Mouse (Mus musculus) forebrain, embryonic 11.5 days (tissue): ENCODE measurements around the gene Pitpnb. TPM values are rescaled to one million over a fixed set of nuclear protein-coding genes. Genes with fewer than 3 reads are reported as not detected.
A peak's percentile ranks its signal among the peaks of the same experiment; 100 is the strongest.

Experiments used
- ATAC-seq: fragments of 200-750 bp; cut with Nextera tagmentation; replicated peaks from 2 replicates; pipeline ENCODE4 v1.8.0; 2017; ENCODE audit warnings: moderate TSS enrichment; ENCODE audit not compliant: low FRiP score
- DNase-seq: peaks from one replicate; pipeline ENCODE4 v3.0.0-alpha.2; 2017; ENCODE audit warnings: low spot score
- H3K27ac ChIP-seq: fragments of 300-500 bp; sonication (generic); 2 replicates; pipeline ENCODE4 v1.5.1; 2014; ENCODE audit warnings: low read depth, low read length
- H3K27me3 ChIP-seq: fragments of 300-500 bp; sonication (generic); 2 replicates; pipeline ENCODE4 v1.6.1; 2014; ENCODE audit warnings: mild to moderate bottlenecking, low read length, mixed read lengths; ENCODE audit not compliant: control insufficient read depth, insufficient read depth
- H3K36me3 ChIP-seq: fragments of 300-500 bp; sonication (generic); 2 replicates; pipeline ENCODE4 v1.6.1; 2014; ENCODE audit warnings: mild to moderate bottlenecking, low read length, moderate library complexity, mixed read lengths; ENCODE audit not compliant: control insufficient read depth, insufficient read depth
- H3K4me1 ChIP-seq: fragments of 300-500 bp; sonication (generic); replicated peaks from 2 replicates; pipeline ENCODE4 v1.6.1; 2014; ENCODE audit warnings: low read length, mixed read lengths; ENCODE audit not compliant: control insufficient read depth, insufficient read depth
- H3K4me2 ChIP-seq: fragments of 300-500 bp; sonication (generic); 2 replicates; pipeline ENCODE4 v1.6.1; 2014; ENCODE audit warnings: low read depth, mild to moderate bottlenecking, low read length, moderate library complexity, mixed read lengths; ENCODE audit not compliant: severe bottlenecking
- H3K4me3 ChIP-seq: fragments of 300-500 bp; sonication (generic); 2 replicates; pipeline ENCODE4 v1.5.1; 2014; ENCODE audit warnings: low read depth, low read length
- H3K9ac ChIP-seq: fragments of 300-500 bp; sonication (generic); 2 replicates; pipeline ENCODE4 v1.6.1; 2014; ENCODE audit warnings: low read length
- H3K9me3 ChIP-seq: fragments of 300-500 bp; sonication (generic); 2 replicates; pipeline ENCODE4 v1.6.1; 2016; ENCODE audit warnings: low read length, mixed read lengths; ENCODE audit not compliant: control insufficient read depth
- WGBS: fragments of 180-500 bp; shearing (Covaris S2); extraction: QIAGEN DNeasy Blood & Tissue Kit; methylation state at CpG from one replicate; pipeline ENCODE4 v1.1.7; 2014; 5-methylcytosine and 5-hydroxymethylcytosine counted together
- polyA plus RNA-seq: library from polyadenylated mRNA; unstranded; fragments of >200 nt; fragmentation: Nextera tagmentation; extraction: Ambion mirVana; gene quantifications from 2 replicates; pipeline ENCODE4 v1.2.1, GENCODE M21; 2014

The Pitpnb gene
- polyA plus RNA-seq, 1 experiment from 2014 or later: 129 TPM

DNA sequence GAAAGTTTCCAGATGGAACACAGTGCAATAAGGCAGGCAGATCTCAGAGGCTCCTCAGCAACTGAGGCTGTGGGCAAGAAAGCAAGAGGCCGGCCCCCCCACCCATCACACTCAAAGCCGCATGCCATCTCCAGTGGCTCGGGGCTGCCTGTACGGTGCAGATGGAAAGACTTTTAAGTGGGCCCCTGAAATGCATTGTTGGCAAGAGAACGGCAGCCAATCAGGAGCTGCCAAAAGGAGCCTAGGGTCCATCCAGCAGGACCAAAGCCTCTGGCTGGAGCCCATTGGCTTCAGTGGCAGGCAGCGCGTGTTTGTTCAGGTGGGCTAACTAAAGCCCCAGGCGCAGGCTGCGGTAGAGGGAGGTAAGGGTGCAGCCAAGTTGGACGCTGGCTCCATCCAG lies 65.2 kb downstream of the Pitpnb start:
- Histone ChIP-seq H3K4me2 (no peak overlapping the region), H3K4me1 (peaks cover 25% of the 10 kb centered on the region), H3K27me3 (no peaks in the 10 kb centered on the region), H3K9ac (no peak overlapping the region), H3K27ac (no peak overlapping the region), H3K36me3 (no peaks in the 10 kb centered on the region), H3K9me3 (no peaks in the 10 kb centered on the region), H3K4me3 (no peak overlapping the region)
- ATAC-seq (no peak), DNase-seq (no peak)
- 53% methylated on average over 10 of the region's 10 CpGs for WGBS

DNA sequence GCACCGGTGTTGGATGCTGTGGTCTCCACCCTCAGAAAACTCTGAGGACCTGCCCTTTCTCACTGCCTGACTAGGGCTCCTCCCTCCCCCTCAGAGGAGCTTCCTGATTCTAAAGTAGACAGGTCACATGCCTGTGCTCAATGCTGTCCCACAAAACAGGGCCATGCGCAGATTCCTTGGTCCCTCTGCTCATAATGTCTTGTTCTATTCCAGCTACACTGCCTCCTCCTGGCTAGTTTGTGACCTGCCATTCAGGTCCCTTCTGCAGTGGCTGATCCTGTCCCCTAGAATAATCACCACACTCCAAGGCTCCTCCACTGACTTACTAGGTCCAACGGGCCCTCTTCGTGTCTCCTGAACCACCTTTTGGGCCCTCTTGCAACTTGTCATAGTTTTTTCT lies 65.6 kb downstream of the Pitpnb start:
- no peak overlapping the region for H3K27ac ChIP-seq
- no peak for DNase-seq
- H3K9ac ChIP-seq: no peak overlapping the region
- no peaks in the 10 kb centered on the region for H3K9me3 ChIP-seq
- ATAC-seq: no peak
- WGBS: 89% methylated on average over 4 of the region's 4 CpGs
- H3K4me1 ChIP-seq: peaks cover 25% of the 10 kb centered on the region
- H3K27me3 ChIP-seq: no peaks in the 10 kb centered on the region
- no peaks in the 10 kb centered on the region for H3K36me3 ChIP-seq
- H3K4me3 ChIP-seq: no peak overlapping the region
- no peak overlapping the region for H3K4me2 ChIP-seq

DNA sequence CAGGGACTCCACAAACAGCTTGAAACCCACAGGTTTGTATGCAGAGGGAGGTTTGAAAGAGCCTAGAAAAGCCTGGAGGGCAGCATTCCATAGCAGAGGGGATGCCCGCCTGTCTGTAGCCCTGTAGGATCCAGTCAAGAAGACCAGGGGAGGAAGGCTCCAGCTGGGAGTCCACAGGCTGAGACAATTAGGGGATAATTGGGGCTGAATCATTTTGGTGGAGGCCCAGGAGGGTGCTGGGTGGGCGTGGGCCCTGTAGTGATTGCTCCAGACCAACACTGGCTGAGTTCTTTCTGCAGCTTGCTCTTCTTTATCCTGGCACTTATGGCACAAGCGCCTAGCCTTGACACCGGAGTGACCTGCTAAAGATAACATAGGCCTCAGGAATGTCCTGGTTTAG lies 67.9 kb downstream of the Pitpnb start:
- H3K27me3 ChIP-seq: no peaks in the 10 kb centered on the region
- H3K4me3 ChIP-seq: no peak overlapping the region
- no peak overlapping the region for H3K27ac ChIP-seq
- WGBS: 41% methylated on average over 4 of the region's 4 CpGs
- H3K9ac ChIP-seq: no peak overlapping the region; the same call in 1 of the 2 replicates
- ATAC-seq: no peak
- no peaks in the 10 kb centered on the region for H3K36me3 ChIP-seq
- peaks cover 17% of the 10 kb centered on the region for H3K4me1 ChIP-seq
- no peaks in the 10 kb centered on the region for H3K9me3 ChIP-seq
- no peak overlapping the region for H3K4me2 ChIP-seq
- DNase-seq: no peak

DNA sequence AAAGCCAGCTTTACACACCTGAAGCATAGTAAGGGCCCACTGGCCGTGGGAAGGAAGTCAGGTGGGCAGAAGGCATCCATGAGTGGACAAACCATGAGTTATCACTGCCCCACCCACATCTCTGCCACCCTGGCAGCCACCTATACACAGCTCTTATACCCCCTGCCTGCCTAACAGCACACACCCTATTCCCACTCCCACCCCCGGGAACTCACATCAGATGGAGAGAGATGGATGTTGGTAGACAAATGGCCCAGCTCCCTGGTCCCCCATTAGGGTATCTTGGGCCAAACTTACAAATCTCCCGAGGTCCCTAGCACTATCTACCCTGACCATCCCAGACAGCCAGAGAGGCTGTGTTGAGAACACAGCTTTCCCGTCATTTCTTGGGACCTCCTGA lies 68.7 kb downstream of the Pitpnb start:
- no peak overlapping the region for H3K9ac ChIP-seq
- no peaks in the 10 kb centered on the region for H3K9me3 ChIP-seq
- ATAC-seq: no peak
- WGBS: 83% methylated on average over 4 of the region's 4 CpGs
- DNase-seq: no peak
- H3K4me1 ChIP-seq: peaks cover 10% of the 10 kb centered on the region
- no peak overlapping the region for H3K27ac ChIP-seq
- no peak overlapping the region for H3K4me3 ChIP-seq
- no peaks in the 10 kb centered on the region for H3K36me3 ChIP-seq
- no peak overlapping the region for H3K4me2 ChIP-seq
- no peaks in the 10 kb centered on the region for H3K27me3 ChIP-seq

DNA sequence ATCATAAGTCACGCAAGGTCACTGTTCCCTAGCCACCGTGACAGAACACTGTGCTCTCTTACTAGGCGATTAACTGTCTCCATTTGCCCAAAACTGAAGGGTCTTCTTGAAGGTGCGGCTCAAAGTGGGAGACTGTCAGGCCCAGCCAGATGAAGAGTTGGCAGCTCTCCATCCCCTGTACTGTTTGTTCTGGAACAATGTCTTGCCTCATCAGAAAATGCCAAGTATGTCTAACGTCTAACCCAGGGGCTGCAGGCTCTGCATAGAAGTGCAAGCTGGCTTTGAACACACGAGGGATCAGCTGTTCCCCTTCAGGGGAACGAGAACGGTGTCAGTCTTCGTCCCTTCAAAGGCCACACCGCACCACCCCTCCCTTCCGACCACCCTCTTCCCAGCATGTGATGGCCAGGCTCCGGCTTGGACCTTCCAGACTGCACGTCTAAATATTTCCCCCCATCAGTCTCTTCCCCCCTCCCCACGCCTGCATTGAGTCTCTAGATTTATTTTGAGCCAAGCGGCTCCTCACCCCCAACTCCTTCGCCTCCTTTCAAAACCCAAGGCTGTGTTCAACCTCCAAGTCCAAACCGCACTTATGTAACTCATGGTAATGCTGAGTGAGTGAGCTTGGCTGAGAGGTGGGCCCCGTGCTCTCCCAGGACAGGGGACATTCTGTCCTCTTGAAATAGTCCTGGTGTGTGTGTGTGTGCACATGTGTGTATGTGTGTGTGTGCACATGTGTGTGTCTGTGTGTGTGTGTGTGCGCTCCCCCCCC lies 71.5 kb downstream of the Pitpnb start:
- WGBS: 82% methylated on average over 19 of the region's 19 CpGs
- Histone ChIP-seq H3K4me2 (no peak overlapping the region), H3K27me3 (no peaks in the 10 kb centered on the region), H3K9me3 (no peaks in the 10 kb centered on the region), H3K4me3 (no peak overlapping the region), H3K4me1 (no peaks in the 10 kb centered on the region; the same call in 1 of the 2 replicates), H3K27ac (no peak overlapping the region), H3K36me3 (no peaks in the 10 kb centered on the region), H3K9ac (no peak overlapping the region)
- DNase-seq (no peak), ATAC-seq (no peak)

DNA sequence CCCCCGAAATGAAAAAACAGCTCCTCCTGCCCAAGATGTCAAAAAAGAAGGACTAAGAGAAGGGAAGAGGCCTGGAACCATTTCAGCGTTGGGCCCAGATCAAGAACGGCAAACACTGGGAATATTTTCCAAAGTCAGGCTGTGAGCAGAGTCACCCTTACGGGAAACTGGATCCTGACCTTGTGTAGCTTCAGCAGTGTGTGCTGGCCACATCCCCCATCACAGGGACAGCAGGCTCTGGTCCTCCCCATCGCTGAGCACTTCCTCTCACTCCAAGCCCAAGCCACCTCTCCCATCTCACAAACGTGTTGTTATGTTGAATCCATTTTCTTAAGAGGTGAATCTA lies 72.1 kb downstream of the Pitpnb start:
- 94% methylated on average over 6 of the region's 6 CpGs for WGBS
- Histone ChIP-seq H3K9ac (no peak overlapping the region), H3K9me3 (no peaks in the 10 kb centered on the region), H3K4me2 (no peak overlapping the region), H3K27me3 (no peaks in the 10 kb centered on the region), H3K36me3 (no peaks in the 10 kb centered on the region), H3K27ac (no peak overlapping the region), H3K4me1 (no peaks in the 10 kb centered on the region; the same call in 1 of the 2 replicates), H3K4me3 (no peak overlapping the region)
- ATAC-seq (no peak), DNase-seq (no peak)

DNA sequence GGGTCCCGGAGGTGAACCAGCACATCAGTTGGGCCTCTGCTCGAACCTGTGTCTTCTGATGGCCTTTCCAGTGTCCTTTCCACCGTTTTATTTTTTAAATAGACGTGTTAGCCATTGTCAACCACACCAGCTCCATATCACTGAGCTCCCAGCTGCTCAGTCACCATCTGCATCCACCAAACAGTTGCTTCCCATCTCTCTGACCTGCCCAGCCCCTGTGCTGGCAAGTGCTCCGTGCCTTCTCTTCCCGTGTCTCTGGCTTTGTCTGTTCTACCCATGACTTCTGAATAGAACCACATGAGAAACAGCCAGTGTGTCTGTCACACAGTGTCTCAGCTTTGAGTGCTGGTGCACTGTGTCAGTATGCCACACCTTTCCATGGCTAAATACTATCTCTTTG lies 74.2 kb downstream of the Pitpnb start:
- H3K4me2 ChIP-seq: no peak overlapping the region
- DNase-seq (no peak), ATAC-seq (no peak)
- no peak overlapping the region for H3K4me3 ChIP-seq
- no peak overlapping the region for H3K27ac ChIP-seq
- no peaks in the 10 kb centered on the region for H3K36me3 ChIP-seq
- H3K27me3 ChIP-seq: no peaks in the 10 kb centered on the region
- H3K9ac ChIP-seq: no peak overlapping the region
- 86% methylated on average over 6 of the region's 6 CpGs for WGBS
- peaks cover 6% of the 10 kb centered on the region for H3K4me1 ChIP-seq
- H3K9me3 ChIP-seq: no peaks in the 10 kb centered on the region

DNA sequence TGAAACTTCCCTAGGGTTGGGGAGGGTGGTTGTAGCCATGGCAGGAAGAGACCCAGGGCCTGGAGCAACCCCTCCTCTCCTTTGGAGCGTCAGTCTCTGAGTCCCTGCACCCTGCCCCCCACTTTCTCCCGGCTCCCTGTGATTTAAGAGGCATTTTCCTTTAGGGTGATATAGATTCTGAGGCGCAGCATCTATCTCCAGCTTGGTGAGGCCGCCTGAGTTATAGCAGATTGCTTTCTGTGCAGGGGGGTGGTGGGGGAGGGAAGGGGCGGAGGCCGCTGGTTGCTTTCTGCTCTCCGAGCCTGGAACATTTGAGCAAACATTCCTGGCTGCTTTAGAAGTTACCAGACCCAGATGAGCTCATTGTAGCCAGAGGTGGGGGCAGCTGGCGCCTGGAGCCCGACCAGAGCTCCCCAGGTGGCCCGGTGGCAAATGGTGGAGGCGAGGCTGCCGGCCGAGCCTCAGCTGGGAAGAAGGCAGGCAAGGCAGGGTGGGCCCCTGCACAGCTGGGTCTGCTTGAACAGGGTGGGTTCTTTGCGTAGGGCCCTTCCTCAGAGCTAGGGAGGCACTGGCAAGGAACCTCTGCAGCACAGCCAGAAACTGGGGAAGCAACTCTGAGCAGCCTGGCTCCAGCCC lies 78.0 kb downstream of the Pitpnb start:
- Histone ChIP-seq H3K4me1 (peaks cover 6% of the 10 kb centered on the region), H3K9me3 (no peaks in the 10 kb centered on the region), H3K9ac (0 out of 2 replicates have a peak overlapping the region, but pooled peaks have one; percentile 20), H3K27ac (no peak overlapping the region), H3K27me3 (no peaks in the 10 kb centered on the region; the same call in 1 of the 2 replicates), H3K36me3 (no peaks in the 10 kb centered on the region), H3K4me2 (no peak overlapping the region), H3K4me3 (no peak overlapping the region)
- 27% methylated on average over 14 of the region's 14 CpGs for WGBS
- ATAC-seq (no peak), DNase-seq (no peak)
